Mouse (Mus musculus) ES-Bruce4 (cell line): Measurements from ENCODE around the gene Sfxn3. TPM values are rescaled to one million over a fixed set of nuclear protein-coding genes. Genes with fewer than 3 reads are reported as not detected.

Experiments used
- H3K27ac ChIP-seq: 2 replicates; pipeline ENCODE4 v1.5.1; 2012; ENCODE audit warnings: low read length, inconsistent platforms; ENCODE audit not compliant: insufficient read depth
- H3K27me3 ChIP-seq: 2 replicates; pipeline ENCODE4 v1.6.1; 2012; ENCODE audit warnings: mild to moderate bottlenecking, low read length, inconsistent platforms; ENCODE audit not compliant: control insufficient read depth, poor library complexity, insufficient read depth, severe bottlenecking
- H3K36me3 ChIP-seq: 2 replicates; pipeline ENCODE4 v1.6.1; 2012; ENCODE audit warnings: inconsistent platforms, mild to moderate bottlenecking, low read length, moderate library complexity; ENCODE audit not compliant: control insufficient read depth, poor library complexity, insufficient read depth, severe bottlenecking
- H3K4me1 ChIP-seq: one replicate; pipeline ENCODE4 v1.8.1; 2011; ENCODE audit warnings: low read length; ENCODE audit not compliant: control insufficient read depth, insufficient read depth
- H3K4me3 ChIP-seq: 2 replicates; pipeline ENCODE4 v1.5.1; 2011; ENCODE audit warnings: low read depth, mild to moderate bottlenecking, low read length
- H3K9ac ChIP-seq: 2 replicates; pipeline ENCODE4 v1.6.1; 2012; ENCODE audit warnings: low read depth, mild to moderate bottlenecking, inconsistent platforms; ENCODE audit not compliant: poor library complexity, severe bottlenecking
- H3K9me3 ChIP-seq: replicated peaks from 2 replicates; pipeline ENCODE4 v1.6.1; 2012; ENCODE audit warnings: mild to moderate bottlenecking, low read length, inconsistent platforms; ENCODE audit not compliant: control insufficient read depth, poor library complexity, insufficient read depth, severe bottlenecking
- CTCF ChIP-seq: IDR thresholded peaks from one replicate; pipeline ENCODE4 v1.8.1; 2011; ENCODE audit warnings: low read depth, low read length
- EP300 ChIP-seq: IDR thresholded peaks from 2 replicates; pipeline ENCODE4 v1.6.1; 2011; ENCODE audit warnings: low read depth, low read length; ENCODE audit not compliant: insufficient read depth
- POLR2A ChIP-seq: IDR thresholded peaks from one replicate; pipeline ENCODE4 v1.8.1; 2011; ENCODE audit warnings: low read length; ENCODE audit not compliant: insufficient read depth
- polyA plus RNA-seq: library from polyadenylated mRNA; stranded (reverse); fragments of >200 nt; gene quantifications from 2 replicates; pipeline ENCODE4 v1.2.4, GENCODE M21; 2011; ENCODE audit warnings: low read depth; ENCODE audit not compliant: missing spikeins, insufficient read depth, insufficient read length

Sfxn3 gene
- polyA plus RNA-seq, 1 experiment = 15.6 TPM

DNA sequence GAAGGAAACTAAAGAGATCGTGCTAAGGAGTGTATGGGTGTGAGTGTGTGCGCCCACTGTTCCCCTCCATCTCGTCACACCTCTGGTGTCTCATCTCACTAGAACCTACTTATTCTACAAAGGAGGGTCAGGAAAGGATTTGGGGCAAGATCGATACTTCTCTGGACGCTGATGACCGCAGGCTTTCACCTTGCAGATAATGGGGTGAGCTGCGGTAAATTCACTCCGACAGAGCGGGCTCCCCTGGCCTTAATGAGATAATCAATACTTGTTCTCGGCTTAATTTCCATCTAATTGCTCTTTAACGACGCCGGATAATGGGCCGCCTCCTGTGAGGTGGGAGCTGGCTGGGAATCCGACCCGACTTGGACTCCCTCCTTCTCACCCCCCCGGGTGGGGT lies 19.9 kb downstream of the Sfxn3 start:
- Histone ChIP-seq H3K27me3 (no peaks in the 10 kb centered on the region), H3K4me3 (0 out of 2 replicates have a peak overlapping the region, but pooled peaks have one; percentile 9), H3K4me1 (peaks cover 1% of the 10 kb centered on the region), H3K9ac (peak overlapping the region; percentile 20), H3K27ac (no peak overlapping the region), H3K9me3 (no peaks in the 10 kb centered on the region), H3K36me3 (no peaks in the 10 kb centered on the region)
- TF ChIP-seq POLR2A (no peak), EP300 (no peak), CTCF (no peak)

DNA sequence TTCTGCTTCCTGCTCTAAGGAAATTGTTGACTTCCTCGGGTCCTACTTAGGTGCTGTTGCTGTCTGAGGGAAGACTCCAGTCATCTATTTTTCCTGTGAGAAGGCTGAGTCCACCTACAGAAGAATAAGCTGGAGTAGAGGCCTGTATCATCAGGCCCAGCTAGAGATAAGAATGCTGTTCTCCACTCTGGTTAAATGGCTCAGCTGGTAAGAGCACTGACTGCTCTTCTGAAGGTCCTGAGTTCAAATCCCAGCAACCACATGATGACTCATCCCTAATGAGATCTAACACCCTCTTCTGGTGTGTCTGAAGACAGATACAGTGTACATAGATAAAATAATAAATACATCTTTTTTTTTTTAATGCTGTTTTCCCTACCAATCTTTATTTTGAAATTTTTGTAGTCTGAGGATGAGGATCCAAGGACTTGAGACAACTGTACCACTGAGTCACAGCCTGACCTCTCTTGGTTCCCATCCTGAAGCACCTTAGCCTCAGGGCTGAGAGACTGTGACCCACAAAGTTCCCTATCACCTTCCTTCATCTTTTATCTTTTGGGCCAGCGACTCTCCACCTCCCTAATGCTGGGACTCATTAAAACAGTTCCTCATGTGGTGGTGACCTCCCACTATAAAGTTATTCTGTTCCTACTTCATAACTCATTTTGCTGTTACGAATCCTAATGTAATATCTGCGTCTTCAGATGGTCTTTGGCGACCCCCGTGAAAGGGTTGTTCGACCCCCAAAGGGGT lies 20.6 kb downstream of the Sfxn3 start:
- no peak for TF ChIP-seq CTCF
- no peak for TF ChIP-seq EP300
- no peak for TF ChIP-seq POLR2A
- H3K9ac ChIP-seq = peak overlapping the region; percentile 20; the same call in 1 of the 2 replicates
- peaks cover 1% of the 10 kb centered on the region for H3K4me1 ChIP-seq
- H3K9me3 ChIP-seq = no peaks in the 10 kb centered on the region
- H3K36me3 ChIP-seq = no peaks in the 10 kb centered on the region
- H3K27me3 ChIP-seq = no peaks in the 10 kb centered on the region
- H3K27ac ChIP-seq = no peak overlapping the region
- no peak overlapping the region for H3K4me3 ChIP-seq

DNA sequence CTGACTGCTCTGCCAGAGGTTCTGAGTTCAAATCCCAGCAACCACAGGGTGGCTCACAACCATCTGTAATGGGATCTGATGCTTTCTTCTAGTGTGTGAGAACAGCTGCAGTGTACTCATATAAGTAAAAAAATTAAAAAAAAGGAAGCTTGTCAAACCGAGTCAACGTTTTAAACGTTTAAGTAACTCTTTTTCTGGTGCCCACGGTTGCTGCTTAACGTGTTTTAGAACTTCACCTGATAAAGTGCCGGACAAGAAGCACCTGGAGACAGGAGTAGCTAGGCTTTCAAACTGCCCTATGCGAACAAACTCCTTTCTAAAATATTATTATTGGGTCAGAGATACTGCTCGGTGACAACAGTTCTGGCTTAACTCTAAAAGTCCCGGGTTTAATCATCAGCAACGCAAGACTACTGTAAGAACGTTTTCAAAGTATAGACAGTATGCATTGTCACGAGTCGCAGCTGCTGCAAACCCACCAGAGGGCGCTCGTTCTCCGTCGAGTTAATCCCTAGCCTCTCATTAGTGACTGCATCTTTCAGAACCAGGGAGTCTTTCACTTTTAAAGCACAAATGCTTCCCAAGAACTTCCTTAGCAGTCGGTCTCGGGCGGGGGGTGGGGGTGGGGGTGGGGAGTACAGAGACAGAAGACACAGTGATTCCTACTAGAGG lies 26.7 kb downstream of the Sfxn3 start:
- Histone ChIP-seq H3K9me3 (no peaks in the 10 kb centered on the region), H3K9ac (peak overlapping the region; percentile 81), H3K36me3 (no peaks in the 10 kb centered on the region), H3K27me3 (no peaks in the 10 kb centered on the region; the same call in 1 of the 2 replicates), H3K4me3 (peak overlapping the region; percentile 88), H3K4me1 (no peaks in the 10 kb centered on the region), H3K27ac (no peak overlapping the region)
- TF ChIP-seq CTCF (peak; percentile 91), EP300 (no peak)

DNA sequence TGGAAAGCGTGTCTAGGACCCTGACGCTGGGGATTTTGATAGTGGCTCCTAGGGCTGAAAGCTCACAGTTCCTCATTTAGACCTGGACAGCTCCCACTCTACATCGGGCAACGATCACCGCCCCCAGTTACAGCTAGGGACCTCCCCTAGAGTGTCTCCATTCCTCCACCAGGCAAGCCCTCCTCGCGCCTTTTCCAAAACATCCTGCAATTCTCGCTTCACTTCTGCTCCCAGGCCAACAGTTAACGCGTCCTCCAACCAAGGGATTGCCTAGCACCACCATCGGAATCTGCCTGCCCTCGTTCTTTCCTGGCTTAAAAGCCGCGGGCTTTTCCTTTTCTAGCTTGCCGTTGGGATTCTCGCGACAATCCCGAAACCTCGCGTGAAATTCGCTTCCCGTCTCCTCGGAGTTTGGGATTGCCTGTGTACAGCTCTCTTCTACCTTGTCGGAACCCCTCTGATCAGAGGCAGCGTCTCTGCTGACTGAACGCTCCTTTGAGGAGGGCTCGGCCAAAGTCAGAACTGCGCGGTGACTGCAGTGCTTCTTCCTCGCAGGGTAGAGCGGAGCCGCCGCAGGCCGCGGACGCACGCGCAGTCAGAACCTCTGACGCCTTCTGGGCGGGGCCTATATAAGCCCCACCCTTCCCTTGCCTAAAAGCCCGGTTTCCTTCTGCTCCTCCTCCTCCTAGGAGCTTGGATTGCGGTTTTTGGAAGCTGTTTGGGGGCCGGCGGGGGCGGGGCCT lies 27.4 kb downstream of the Sfxn3 start, which contains the start of gene Kazald1:
Gene Kazald1 (plus strand): TSS at position 662 of the 743 bp plus-strand sequence.
- Histone ChIP-seq H3K27me3 (no peaks in the 10 kb centered on the region; the same call in 1 of the 2 replicates), H3K4me1 (no peaks in the 10 kb centered on the region), H3K36me3 (no peaks in the 10 kb centered on the region), H3K27ac (peak within 1 kb of the TSS; percentile 13; the same call in 1 of the 2 replicates), H3K4me3 (peak within 1 kb of the TSS; percentile 88), H3K9ac (peak within 1 kb of the TSS; percentile 81), H3K9me3 (no peaks in the 10 kb centered on the region)
- TF ChIP-seq CTCF (no peak), POLR2A (peak; percentile 58), EP300 (no peak)

DNA sequence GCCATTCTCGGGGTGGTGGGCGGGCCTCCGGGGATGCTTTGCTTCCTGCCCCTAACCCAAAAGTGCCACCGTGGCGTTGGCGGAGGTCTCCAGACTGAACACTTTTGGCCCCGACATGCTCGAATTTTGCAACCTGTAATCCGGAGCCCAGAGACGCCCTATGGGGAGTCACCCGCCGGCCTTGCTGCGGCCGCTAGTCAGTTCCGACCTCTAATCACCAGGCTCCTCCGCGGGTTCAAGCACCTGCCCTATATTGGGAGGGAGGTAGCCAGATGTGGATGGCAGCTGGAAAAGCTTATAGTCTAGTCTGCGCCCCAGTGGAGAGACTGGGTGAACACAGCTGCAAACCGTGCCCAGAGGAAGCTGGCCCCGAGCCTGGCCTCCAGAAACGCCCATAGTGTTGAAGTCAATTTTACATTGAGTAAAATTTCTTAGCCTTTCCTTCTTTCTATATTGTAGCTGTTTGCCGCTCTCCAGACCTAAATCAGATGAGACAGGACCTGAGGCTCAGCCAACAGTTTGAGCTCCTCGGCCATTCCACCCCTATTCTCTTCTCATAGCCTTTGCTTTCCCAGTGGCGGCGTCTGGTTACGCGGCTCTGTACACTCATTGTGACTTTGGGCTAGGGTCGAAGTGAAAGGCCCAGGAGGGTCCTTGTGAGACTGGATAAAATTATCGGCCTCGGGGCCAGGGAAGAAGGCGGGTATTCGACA lies 28.2 kb downstream of the Sfxn3 start:
- Histone ChIP-seq H3K27me3 (peaks cover 3% of the 10 kb centered on the region; the same call in 1 of the 2 replicates), H3K4me3 (peak overlapping the region; percentile 66), H3K4me1 (no peaks in the 10 kb centered on the region), H3K9ac (peak overlapping the region; percentile 81), H3K9me3 (no peaks in the 10 kb centered on the region), H3K27ac (no peak overlapping the region; the same call in 1 of the 2 replicates), H3K36me3 (no peaks in the 10 kb centered on the region)
- no peak for TF ChIP-seq EP300
